Mouse (Mus musculus) Muller cell, postnatal 12 days (primary cell): ENCODE results near the gene Tnrc6b.
"Not testable (repeated sequence)": the region's sequence is repeated elsewhere in the genome, so short reads cannot be mapped to it uniquely, and the experiment has no call there.

Source experiments
- DNase-seq: peaks from one replicate; pipeline ENCODE4 v3.0.0-alpha.2; 2015; ENCODE audit errors: inconsistent ontology term

Gene Tnrc6b

DNA sequence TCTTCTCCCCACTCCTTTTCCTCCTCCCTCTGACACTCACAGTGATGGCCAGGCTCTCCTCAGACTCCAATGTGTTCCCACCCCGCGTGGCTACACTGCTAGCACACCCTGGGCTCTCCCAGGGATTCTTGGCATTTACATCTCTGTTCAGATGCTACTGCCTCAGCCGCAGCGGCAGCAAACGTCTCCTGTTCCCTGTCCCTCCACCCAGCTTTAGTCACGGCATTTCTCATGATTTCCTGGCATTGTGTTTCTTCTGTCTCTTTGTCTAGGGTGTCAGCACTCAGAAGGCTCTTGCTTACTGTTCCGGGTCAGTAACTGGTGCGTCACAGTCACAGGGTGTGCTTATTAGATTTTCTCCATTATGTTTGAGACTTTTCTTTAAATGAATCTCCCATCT is 138.9 kb downstream of the Tnrc6b start:
- DNase-seq: peak; percentile 71

DNA sequence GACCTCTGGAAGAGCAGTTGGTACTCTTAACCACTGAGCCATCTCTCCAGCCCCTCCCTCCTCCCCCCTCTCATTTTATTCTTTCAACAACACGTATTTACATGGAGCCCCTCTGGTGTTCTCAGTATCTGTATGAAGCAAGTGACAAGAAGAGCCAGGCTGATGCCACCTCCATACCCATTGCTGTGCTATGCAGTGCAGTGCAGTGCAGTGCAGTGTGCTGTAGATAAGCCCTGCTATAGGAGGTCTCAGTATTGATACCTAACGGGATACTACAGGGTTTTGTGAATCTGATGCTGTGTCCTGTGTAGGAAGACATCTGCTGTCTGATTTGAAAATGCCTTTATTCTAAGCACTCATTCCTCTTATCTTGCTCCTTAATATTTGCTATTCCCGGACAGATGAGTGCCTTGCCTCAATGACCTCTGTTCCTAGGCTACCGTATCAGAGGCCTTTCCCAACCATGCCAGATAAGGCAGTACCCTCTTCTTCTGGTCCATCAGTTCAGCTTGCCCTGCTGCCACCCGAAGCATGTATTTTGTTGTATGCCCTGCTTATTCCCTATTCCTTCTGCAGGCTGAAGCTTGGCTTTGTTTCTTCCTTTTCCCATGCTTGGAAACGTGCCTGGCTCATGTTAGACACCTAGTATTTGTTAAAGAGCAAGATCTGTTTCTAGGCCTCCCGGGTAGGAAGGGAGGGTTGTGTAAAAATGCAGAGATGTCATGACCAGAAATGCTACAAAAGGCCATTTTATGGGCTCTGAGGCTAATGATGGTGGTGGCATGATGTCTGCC is 139.8 kb downstream of the Tnrc6b start:
- DNase-seq: no peak

- DNase-seq: no peak
These were observed 141.0 kb downstream of the Tnrc6b start for GRCm38 (mm10) chr15:80852122-80852521.

- not testable (repeated sequence) for DNase-seq
These were observed 141.4 kb downstream of the Tnrc6b start for GRCm38 (mm10) chr15:80852527-80852926.

- DNase-seq: peak; percentile 43
These were observed 148.3 kb downstream of the Tnrc6b start for GRCm38 (mm10) chr15:80859366-80859765.

DNA sequence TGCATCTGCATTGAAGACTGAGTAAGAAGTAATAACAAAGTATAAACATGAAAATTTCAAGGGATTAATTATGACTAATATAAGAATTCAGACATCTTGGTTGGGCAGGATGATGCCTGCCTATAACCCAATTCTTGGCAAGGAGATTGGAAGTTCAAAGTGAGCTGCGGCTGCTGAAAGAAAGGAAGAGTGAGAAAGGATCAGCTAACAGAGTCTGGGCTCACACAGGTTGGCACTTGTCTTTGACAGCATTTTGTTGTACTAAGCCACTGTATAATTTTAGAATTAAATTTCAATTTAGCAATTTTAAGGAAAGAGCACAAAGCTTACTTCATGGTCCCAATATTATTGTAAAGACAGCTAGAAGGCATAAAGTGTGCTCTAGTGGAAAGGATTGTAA is 150.2 kb downstream of the Tnrc6b start:
- DNase-seq: peak; percentile 68

GRCm38 (mm10) chr15:80862027-80862426 is 150.9 kb downstream of the Tnrc6b start:
- DNase-seq: peak; percentile 33

GRCm38 (mm10) chr15:80868603-80869002 is 157.5 kb downstream of the Tnrc6b start:
- not testable (repeated sequence) for DNase-seq

DNA sequence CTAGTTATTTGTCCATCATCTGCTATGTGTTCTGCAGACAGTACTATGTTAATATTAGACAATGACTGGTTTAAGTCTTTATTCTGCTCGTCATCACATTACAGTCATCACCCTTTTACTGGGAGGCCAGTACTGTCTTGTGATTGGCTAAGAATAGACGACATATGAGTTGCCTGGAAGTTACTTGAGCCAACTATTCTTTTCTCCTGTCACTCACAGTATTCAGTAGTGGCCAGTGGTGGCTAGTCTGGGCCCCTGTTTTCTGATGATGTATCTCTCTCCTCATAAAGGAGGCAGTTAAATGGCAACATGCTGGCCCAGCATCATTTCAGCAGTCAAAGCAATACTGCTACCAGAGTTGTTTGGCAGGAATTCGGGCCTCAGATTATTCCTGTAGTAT is 163.6 kb downstream of the Tnrc6b start:
- DNase-seq: no peak

GRCm38 (mm10) chr15:80876231-80876630 is 165.1 kb downstream of the Tnrc6b start:
- DNase-seq: peak; percentile 56

- no peak for DNase-seq
These were observed 173.0 kb downstream of the Tnrc6b start for GRCm38 (mm10) chr15:80884095-80884494.

DNA sequence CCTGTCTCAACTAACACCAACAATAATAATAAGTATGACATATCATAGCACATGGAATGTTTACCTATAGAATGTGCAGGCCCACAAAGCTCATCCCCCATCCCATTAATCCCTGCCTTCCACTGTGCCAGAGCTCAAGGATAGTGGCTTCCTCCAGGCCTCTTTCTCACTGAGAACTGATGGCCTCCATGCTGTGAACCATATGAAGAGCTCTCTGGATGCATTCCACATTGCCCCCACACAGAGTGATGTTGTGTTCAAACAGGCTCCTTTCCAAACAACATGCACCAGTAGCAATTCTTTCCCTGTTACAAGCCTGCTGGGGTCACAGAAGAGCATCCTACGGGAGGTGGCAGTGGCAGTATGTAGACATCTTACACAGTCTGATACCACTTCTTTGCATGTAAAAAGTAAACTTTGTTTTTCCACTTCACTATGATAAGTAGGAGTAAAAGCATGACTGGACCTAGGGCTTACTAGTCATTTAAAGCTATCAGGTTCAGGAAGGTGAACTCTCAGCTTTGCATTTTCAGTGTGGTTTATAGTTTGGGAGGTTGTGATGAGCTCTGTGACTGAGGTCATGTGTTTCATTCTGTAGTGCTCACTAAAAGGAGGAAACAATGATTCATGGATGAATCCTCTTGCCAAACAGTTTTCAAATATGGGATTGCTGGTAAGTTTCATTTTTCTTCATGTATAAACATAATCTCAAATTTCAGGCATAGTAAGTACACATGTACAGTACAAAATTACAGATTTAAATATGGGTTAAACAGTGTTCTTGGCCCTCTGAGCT is 175.4 kb downstream of the Tnrc6b start:
- no peak for DNase-seq

- DNase-seq: no peak
These were observed 181.2 kb downstream of the Tnrc6b start for GRCm38 (mm10) chr15:80892341-80892740.

- no peak for DNase-seq
These were observed 185.6 kb downstream of the Tnrc6b start for GRCm38 (mm10) chr15:80896741-80897140.

DNA sequence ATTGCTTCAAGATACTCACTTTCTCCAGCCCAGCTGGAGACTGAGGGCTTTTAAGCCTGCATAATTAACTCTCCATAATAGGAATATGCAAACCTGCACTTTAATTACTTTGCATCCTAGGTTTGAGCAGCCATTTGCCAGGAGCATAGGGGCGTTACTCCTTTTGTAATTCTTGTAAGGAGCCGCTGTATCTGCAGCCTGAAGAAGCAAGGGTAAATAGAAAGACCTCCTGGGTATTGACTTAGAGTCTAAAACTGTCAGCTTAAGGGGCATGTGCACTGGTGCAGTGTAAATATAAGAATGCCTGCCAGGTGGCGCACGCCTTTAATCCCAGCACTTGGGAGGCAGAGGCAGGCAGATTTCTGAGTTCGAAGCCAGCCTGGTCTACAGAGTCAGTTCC is 186.8 kb downstream of the Tnrc6b start:
- no peak for DNase-seq

DNA sequence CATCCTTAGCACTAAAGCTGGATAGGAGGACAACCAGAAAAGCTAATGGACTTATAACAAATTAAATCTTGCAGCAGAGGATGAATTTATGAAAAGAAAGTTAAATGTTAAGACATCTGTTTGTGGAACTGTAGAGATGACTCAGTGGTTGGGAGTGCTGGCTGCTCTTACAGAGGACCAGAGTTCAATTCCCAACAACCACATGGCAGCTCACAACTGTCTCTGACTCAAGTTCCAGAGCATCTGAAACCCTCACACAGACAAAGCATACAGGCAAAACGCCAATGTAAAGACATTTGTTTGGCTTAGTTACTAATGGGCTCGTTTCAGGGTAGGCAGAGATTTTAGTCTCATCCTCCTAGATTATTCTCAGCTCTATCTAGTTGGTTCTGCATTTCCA is 188.7 kb downstream of the Tnrc6b start:
- DNase-seq: peak; percentile 19

DNA sequence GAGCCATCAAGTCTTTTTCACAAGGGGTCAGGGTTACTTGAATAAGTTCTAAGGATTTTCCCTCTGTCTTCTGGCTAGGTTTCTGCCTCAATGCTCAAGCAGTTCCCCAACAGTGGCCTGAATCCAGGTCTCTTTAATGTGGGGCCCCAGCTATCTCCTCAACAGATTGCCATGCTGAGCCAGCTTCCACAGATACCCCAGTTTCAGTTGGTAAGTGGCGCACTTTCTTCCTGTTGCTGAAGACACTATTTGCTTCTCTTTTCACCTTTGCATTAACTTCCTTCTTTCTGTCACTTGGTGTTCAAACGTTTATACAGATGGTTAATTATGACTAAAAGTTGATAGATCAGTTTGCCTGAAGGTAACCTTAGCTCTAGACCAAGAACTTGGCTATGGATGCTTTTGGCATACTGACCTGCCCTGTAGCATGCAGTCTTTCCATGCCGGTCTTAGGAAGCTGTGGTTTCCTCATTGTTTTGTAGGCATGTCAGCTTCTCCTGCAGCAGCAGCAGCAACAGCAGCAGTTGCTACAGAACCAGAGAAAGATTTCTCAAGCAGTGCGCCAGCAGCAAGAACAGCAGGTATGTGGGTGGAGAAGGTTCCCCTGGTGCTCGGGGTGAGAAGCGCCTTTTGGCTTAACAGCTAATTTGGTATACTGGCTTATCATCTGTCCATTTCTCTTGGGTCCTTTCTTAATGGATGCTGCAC is 190.8 kb downstream of the Tnrc6b start:
- DNase-seq: no peak

DNA sequence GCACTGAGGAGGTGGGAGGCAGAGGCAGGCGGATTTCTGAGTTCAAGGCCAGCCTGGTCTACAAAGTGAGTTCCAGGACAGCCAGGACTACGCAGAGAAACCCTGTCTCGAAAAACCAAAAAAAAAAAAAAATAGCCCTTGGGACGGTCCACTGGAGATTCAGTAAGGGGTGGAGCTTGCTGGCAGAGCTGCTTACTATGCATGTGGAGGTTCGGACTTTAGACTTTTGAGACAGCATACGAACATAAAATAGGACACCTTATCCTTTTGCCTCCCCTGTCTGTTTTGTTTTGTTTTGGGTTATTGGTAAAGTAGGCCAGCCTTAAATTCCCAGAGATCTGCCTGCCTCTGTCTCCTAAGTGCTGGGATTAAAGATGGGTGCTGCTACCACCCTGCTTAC is 193.7 kb downstream of the Tnrc6b start:
- DNase-seq: not testable (repeated sequence)

DNA sequence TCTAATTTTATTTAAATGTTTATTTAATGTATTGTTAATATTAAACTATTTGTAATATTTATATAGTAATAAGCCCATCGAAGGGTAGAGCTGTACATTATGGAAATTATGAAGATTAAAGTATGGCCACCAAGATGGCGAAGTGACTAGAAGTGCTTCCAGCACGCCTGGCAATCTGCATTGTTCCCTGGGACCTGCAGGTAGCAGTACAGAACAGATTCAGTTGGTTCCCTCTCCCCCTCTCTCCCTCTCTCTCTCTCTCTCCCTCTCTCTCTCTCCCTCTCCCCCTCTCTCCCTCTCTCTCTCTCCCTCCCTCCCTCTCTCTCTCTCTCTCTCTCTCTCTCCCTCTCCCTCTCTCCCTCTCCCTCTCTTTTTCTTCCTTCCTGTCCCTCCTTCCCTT is 199.1 kb downstream of the Tnrc6b start:
- no peak for DNase-seq

DNA sequence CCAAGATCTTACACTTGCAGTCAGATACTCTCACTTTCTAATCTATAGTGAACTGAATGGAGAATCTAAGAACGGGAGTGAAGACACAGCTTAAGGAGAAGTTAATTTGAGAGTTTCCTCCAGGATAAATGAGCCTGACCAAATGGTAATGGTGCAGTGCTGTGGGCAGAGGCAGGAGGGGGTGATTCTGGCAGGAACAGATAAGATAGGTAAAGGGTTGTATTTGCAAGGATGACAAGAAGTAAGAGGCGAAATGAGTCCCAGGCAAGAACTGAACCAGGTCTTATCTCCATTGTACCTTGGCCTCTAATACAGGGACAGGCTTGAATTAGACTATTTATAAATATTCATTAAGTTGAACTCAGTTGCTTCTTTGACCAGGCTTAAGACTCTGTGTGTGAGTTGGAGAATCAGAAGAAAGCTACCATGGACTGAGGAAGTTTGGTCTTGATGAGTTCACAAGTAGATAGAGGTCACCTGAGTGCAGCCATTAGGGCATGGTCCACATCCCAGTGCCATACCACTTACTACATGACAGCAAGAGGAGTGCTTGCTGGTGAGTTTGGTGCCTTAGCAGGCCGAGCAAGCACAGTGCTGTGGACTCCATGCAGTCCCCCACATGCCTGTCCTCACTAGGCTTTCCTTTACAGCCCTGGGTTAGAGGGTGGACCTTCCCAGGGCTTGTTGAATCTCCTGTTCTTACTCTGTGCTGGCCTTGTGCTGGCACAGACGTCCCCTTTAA is 199.8 kb downstream of the Tnrc6b start:
- DNase-seq: no peak

GRCm38 (mm10) chr15:80912175-80912574 is 201.1 kb downstream of the Tnrc6b start:
- no peak for DNase-seq

GRCm38 (mm10) chr15:80913803-80914202 is 202.7 kb downstream of the Tnrc6b start:
- no peak for DNase-seq
